Mouse (Mus musculus) intestine, embryonic 15.5 days (tissue): ENCODE measurements around the gene Cdc26. TPM values are rescaled to one million over a fixed set of nuclear protein-coding genes. Genes with fewer than 3 reads are reported as not detected.

ENCODE experiments used
- ATAC-seq: fragments of 200-750 bp; cut with Nextera tagmentation; 2 replicates; pipeline ENCODE4 v1.8.0; 2017; ENCODE audit warnings: moderate TSS enrichment, moderate library complexity
- H3K27ac ChIP-seq: fragments of 300-500 bp; sonication (generic); 2 replicates; pipeline ENCODE4 v1.5.1; 2015; ENCODE audit warnings: mild to moderate bottlenecking, inconsistent platforms
- H3K27me3 ChIP-seq: fragments of 300-500 bp; sonication (generic); replicated peaks from 2 replicates; pipeline ENCODE4 v1.6.1; 2015; ENCODE audit warnings: inconsistent platforms
- H3K36me3 ChIP-seq: fragments of 300-500 bp; sonication (generic); 2 replicates; pipeline ENCODE4 v1.6.1; 2015; ENCODE audit warnings: inconsistent platforms
- H3K4me1 ChIP-seq: fragments of 300-500 bp; sonication (generic); replicated peaks from 2 replicates; pipeline ENCODE4 v1.6.1; 2015; ENCODE audit warnings: inconsistent platforms
- H3K4me2 ChIP-seq: fragments of 300-500 bp; sonication (generic); replicated peaks from 2 replicates; pipeline ENCODE4 v1.6.1; 2015; ENCODE audit warnings: mild to moderate bottlenecking, inconsistent platforms
- H3K4me3 ChIP-seq: fragments of 300-500 bp; sonication (generic); replicated peaks from 2 replicates; pipeline ENCODE4 v1.5.1; 2015; ENCODE audit warnings: inconsistent platforms
- H3K9ac ChIP-seq: fragments of 300-500 bp; sonication (generic); 2 replicates; pipeline ENCODE4 v1.6.1; 2015; ENCODE audit warnings: inconsistent platforms
- H3K9me3 ChIP-seq: fragments of 300-500 bp; sonication (generic); 2 replicates; pipeline ENCODE4 v1.6.1; 2016; ENCODE audit warnings: inconsistent platforms
- WGBS: fragments of 180-500 bp; shearing (Covaris S2); methylation state at CpG from one replicate; pipeline ENCODE4 v1.1.7; 2015; 5-methylcytosine and 5-hydroxymethylcytosine counted together
- polyA plus RNA-seq: library from polyadenylated mRNA; unstranded; fragments of >200 nt; fragmentation: Nextera tagmentation; extraction: Ambion mirVana; gene quantifications from 2 replicates; pipeline ENCODE4 v1.2.1, GENCODE M21; 2015

Cdc26 gene
- polyA plus RNA-seq, 1 experiment from 2014 or later: 147 TPM

DNA sequence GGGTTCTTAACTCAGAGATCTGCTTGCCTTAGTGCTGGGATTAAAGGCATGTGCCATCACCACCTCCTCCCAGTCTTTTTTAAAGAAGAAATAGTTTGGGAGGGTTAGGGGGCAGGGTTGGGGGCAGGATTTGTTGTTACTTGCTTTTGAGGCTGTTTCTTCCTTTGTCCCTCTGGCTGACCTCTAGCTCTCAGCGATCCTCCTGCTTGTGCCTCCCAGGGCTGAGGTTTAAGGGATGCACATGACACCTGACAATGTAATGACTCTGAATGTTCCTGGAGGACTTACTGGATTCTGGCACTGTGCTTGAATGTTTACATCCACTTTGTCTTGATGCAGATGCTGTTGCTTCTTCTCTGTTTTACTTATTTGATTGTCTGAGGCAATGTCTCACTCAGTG lies 36.0 kb downstream of the Cdc26 start:
- H3K27ac ChIP-seq: no peak overlapping the region
- no peak overlapping the region for H3K9ac ChIP-seq
- H3K4me1 ChIP-seq: no peaks in the 10 kb centered on the region
- H3K27me3 ChIP-seq: no peaks in the 10 kb centered on the region
- ATAC-seq: no peak
- WGBS: 53% methylated on average over 1 of the region's 1 CpGs
- no peaks in the 10 kb centered on the region for H3K36me3 ChIP-seq
- no peak overlapping the region for H3K4me3 ChIP-seq
- H3K9me3 ChIP-seq: no peaks in the 10 kb centered on the region
- H3K4me2 ChIP-seq: no peak overlapping the region

DNA sequence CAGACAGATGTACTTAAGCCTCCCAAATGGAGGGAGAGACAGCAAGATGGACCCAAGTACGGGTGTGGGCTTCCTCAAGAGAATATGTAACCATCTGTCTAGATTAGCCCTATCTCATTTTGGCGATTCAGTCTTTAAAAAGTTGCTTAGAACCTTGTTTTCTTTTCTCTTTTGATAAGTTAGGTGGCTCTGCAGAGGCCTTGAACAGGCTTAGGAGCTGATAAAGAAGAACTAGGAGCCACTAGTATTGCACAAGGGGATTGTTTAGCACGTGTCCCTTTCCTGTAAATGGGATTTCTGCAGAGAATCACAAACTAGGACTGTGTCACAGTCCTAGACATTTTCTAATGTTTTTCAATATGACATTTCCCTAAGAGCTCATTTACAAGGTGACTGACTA lies 39.4 kb downstream of the Cdc26 start:
- H3K9ac ChIP-seq: no peak overlapping the region
- WGBS: 57% methylated on average over 3 of the region's 3 CpGs
- ATAC-seq: no peak
- no peak overlapping the region for H3K4me2 ChIP-seq
- H3K4me1 ChIP-seq: 0 out of 2 replicates have a peak, but pooled peaks cover 3% of the 10 kb centered on the region
- H3K27me3 ChIP-seq: no peaks in the 10 kb centered on the region
- H3K27ac ChIP-seq: no peak overlapping the region
- no peaks in the 10 kb centered on the region for H3K36me3 ChIP-seq
- H3K4me3 ChIP-seq: no peak overlapping the region
- no peaks in the 10 kb centered on the region for H3K9me3 ChIP-seq

DNA sequence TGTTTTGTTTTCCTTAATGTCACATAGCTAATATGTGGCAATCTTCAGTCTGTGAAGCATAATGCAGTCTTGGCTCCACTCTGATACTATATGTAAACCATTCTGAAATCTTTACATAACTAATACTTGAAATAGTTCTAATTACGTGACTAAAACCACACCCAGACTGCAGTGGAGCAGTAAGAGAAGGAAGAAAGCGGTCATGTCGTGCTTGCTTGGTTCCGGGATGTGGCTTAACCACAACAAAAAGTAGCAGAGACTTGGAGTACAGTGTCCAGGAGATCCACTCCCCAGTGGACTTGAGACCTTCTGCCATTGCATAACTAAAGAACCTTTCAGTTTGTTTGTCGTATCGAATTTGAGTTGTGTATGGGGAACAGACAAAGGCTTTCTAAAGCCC lies 40.9 kb downstream of the Cdc26 start:
- Histone ChIP-seq H3K4me3 (no peak overlapping the region), H3K27ac (no peak overlapping the region), H3K4me1 (0 out of 2 replicates have a peak, but pooled peaks cover 3% of the 10 kb centered on the region), H3K9me3 (no peaks in the 10 kb centered on the region), H3K4me2 (no peak overlapping the region), H3K36me3 (no peaks in the 10 kb centered on the region), H3K27me3 (no peaks in the 10 kb centered on the region), H3K9ac (no peak overlapping the region)
- 77% methylated on average over 6 of the region's 6 CpGs for WGBS
- no peak for ATAC-seq

- 0 out of 2 replicates have a peak, but pooled peaks cover 3% of the 10 kb centered on the region for H3K4me1 ChIP-seq
- no peak overlapping the region for H3K4me3 ChIP-seq
- no peak overlapping the region for H3K4me2 ChIP-seq
- no peak for ATAC-seq
- no peak overlapping the region for H3K9ac ChIP-seq
- no peaks in the 10 kb centered on the region for H3K27me3 ChIP-seq
- H3K36me3 ChIP-seq: no peaks in the 10 kb centered on the region
- 74% methylated on average over 4 of the region's 4 CpGs for WGBS
- no peaks in the 10 kb centered on the region for H3K9me3 ChIP-seq
- H3K27ac ChIP-seq: no peak overlapping the region
Observed at GRCm38 (mm10) chr4:62366291-62366690, 42.2 kb downstream of the Cdc26 start.

DNA sequence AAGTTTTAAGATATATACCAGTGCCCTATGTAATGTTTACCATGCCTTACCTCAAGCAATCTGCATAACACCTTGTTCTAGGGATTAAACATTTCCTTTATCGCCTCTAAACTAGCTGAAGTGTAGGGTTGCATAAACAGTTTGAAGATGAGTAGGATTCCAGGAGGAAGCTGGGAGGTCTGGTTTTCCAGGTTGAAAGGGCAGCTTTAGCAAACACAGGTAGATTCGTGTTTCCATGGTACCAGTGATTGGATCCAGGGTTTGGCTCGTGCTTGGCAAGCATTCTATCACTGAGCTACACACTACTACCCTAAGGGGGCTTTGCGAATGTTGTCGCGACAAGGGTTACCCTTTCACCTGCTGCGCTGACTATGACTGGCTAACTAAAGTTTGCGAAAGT lies 44.1 kb downstream of the Cdc26 start:
- Histone ChIP-seq H3K4me1 (0 out of 2 replicates have a peak, but pooled peaks cover 7% of the 10 kb centered on the region), H3K4me3 (no peak overlapping the region), H3K9me3 (no peaks in the 10 kb centered on the region), H3K27me3 (no peaks in the 10 kb centered on the region), H3K27ac (no peak overlapping the region), H3K9ac (no peak overlapping the region), H3K4me2 (no peak overlapping the region), H3K36me3 (no peaks in the 10 kb centered on the region)
- WGBS: 62% methylated on average over 8 of the region's 8 CpGs
- ATAC-seq: no peak

DNA sequence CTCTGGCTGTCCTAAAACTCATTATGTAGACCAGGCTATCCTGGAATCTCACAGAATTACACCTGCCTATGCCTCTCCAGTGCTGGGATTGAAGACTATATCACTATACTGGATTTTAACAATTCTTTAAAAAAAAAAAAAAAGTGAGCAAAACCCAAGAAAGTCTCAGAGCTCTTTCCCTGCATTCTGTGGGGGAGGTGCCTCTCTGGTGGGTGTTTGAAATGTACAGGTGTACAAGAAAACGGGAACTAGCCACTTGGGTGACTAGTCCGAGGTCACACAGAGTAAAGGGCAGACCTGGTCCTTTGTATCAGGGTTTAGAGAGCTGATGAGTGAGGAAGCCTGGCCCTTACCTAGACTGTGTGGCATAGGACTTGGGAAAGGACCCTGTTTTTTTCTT lies 46.0 kb downstream of the Cdc26 start:
- 72% methylated on average over 2 of the region's 2 CpGs for WGBS

GRCm38 (mm10) chr4:62361997-62362396 lies 46.4 kb downstream of the Cdc26 start:
- WGBS: 88% methylated on average over 1 of the region's 1 CpGs
- Histone ChIP-seq H3K27me3 (no peaks in the 10 kb centered on the region), H3K9ac (0 out of 2 replicates have a peak overlapping the region, but pooled peaks have one; percentile 26), H3K4me3 (peak overlapping the region; percentile 85), H3K27ac (no peak overlapping the region), H3K36me3 (no peaks in the 10 kb centered on the region), H3K9me3 (no peaks in the 10 kb centered on the region), H3K4me1 (0 out of 2 replicates have a peak, but pooled peaks cover 9% of the 10 kb centered on the region), H3K4me2 (peak overlapping the region; percentile 60)
- ATAC-seq: no peak

More for the DNA sequence above, 46.0 kb downstream of the Cdc26 start:
- no peak overlapping the region for H3K9ac ChIP-seq
- H3K36me3 ChIP-seq: no peaks in the 10 kb centered on the region
- no peaks in the 10 kb centered on the region for H3K9me3 ChIP-seq
- 0 out of 2 replicates have a peak, but pooled peaks cover 9% of the 10 kb centered on the region for H3K4me1 ChIP-seq
- no peak overlapping the region for H3K4me3 ChIP-seq
- H3K27me3 ChIP-seq: no peaks in the 10 kb centered on the region
- H3K4me2 ChIP-seq: no peak overlapping the region
- no peak for ATAC-seq
- no peak overlapping the region for H3K27ac ChIP-seq

GRCm38 (mm10) chr4:62361571-62361970 lies 46.9 kb downstream of the Cdc26 start:
- ATAC-seq: no peak
- Histone ChIP-seq H3K27ac (peak overlapping the region; percentile 77; the same call in 1 of the 2 replicates), H3K9me3 (no peaks in the 10 kb centered on the region), H3K4me1 (0 out of 2 replicates have a peak, but pooled peaks cover 9% of the 10 kb centered on the region), H3K9ac (0 out of 2 replicates have a peak overlapping the region, but pooled peaks have one; percentile 26), H3K36me3 (no peaks in the 10 kb centered on the region), H3K4me2 (peak overlapping the region; percentile 60), H3K4me3 (peak overlapping the region; percentile 85), H3K27me3 (no peaks in the 10 kb centered on the region)
- WGBS: 25% methylated on average over 6 of the region's 6 CpGs

DNA sequence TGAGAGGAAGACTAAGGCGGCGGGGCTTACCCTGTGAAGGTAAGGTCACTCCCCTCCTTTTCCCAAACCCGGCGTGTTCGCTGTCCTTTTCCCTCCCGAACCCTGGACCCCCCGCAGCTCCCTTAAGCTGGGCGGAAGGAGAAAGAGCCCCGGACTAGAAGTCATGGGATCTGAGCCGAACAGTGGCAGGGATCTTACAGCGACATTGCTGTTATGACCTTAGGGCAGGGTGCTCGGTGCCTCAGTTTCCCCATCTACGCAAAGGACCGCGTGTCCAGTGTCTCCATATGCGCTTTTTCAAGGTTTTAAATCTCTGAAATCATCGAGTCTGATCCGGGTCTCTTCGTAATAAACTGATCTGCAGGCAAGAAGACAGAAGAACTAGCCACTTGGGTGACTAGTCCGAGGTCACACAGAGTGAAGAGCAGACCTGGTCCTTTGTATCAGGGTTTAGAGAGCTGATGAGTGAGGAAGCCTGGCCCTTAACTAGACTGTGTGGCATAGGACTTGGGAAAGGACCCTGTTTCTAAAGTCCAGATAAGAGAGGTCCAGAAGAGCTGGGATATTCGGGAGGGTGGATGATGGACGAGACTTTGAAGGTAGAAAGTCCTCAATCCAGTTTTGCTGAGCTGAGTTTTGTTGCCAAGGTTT lies 47.5 kb downstream of the Cdc26 start:
- Histone ChIP-seq H3K4me3 (peak overlapping the region; percentile 85), H3K9ac (peak overlapping the region; percentile 75), H3K27me3 (no peaks in the 10 kb centered on the region), H3K4me2 (peak overlapping the region; percentile 60), H3K27ac (peak overlapping the region; percentile 77), H3K36me3 (no peaks in the 10 kb centered on the region), H3K4me1 (0 out of 2 replicates have a peak, but pooled peaks cover 9% of the 10 kb centered on the region), H3K9me3 (no peaks in the 10 kb centered on the region)
- ATAC-seq: peak; percentile 15
- WGBS: under 1% methylated on average over 22 of the region's 22 CpGs

- peak within 1 kb of the TSS; percentile 83 for H3K9ac ChIP-seq
- H3K36me3 ChIP-seq: no peaks in the 10 kb centered on the region
- ATAC-seq: peak; percentile 100
- peak within 1 kb of the TSS; percentile 60 for H3K4me2 ChIP-seq
- under 1% methylated on average over 51 of the region's 51 CpGs for WGBS
- 0 out of 2 replicates have a peak, but pooled peaks cover 9% of the 10 kb centered on the region for H3K4me1 ChIP-seq
- peak within 1 kb of the TSS; percentile 85 for H3K4me3 ChIP-seq
- peak within 1 kb of the TSS; percentile 85 for H3K27ac ChIP-seq
- no peaks in the 10 kb centered on the region for H3K27me3 ChIP-seq
- H3K9me3 ChIP-seq: no peaks in the 10 kb centered on the region
Observed at GRCm38 (mm10) chr4:62360088-62360804, 48.2 kb downstream of the Cdc26 start, which contains the start of the genes Fkbp15 and Slc31a1. Gene Fkbp15, minus strand, starts transcription at chr4:62360548. Gene Slc31a1, plus strand, starts transcription at chr4:62360727.

- H3K27ac ChIP-seq: 0 out of 2 replicates have a peak overlapping the region, but pooled peaks have one; percentile 32
- no peaks in the 10 kb centered on the region for H3K9me3 ChIP-seq
- ATAC-seq: no peak
- H3K27me3 ChIP-seq: no peaks in the 10 kb centered on the region
- peak overlapping the region; percentile 85 for H3K4me3 ChIP-seq
- WGBS: 47% methylated on average over 7 of the region's 7 CpGs
- peak overlapping the region; percentile 60 for H3K4me2 ChIP-seq
- H3K4me1 ChIP-seq: 0 out of 2 replicates have a peak, but pooled peaks cover 6% of the 10 kb centered on the region
- no peaks in the 10 kb centered on the region for H3K36me3 ChIP-seq
- H3K9ac ChIP-seq: peak overlapping the region; percentile 83
Observed at GRCm38 (mm10) chr4:62359256-62359775, 49.1 kb downstream of the Cdc26 start.

DNA sequence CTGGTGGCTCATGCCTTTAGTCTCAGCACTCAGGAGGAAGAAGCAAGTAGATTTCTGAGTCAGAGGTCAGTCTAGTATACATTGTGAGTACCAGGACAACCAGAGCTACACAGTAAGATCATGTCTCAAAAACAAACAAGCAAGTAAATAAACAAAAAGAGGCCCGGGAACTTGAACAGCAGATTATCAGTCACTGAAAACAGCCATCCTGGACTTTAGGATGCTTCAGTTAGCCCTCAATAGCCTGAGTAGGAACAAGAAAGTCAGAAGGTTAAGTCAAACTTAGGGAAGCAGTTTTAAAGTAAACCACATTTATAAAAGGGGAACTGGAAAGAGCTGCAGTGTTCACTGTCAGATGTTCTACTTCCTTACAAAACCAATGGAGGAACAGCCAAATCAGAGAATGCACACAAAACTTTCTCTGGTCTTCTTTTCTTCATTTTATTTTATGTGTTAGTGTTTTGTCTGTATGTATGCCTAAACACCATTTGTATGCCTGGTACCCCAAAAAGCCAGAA lies 50.8 kb downstream of the Cdc26 start:
- Histone ChIP-seq H3K27ac (no peak overlapping the region), H3K4me1 (0 out of 2 replicates have a peak, but pooled peaks cover 5% of the 10 kb centered on the region), H3K4me2 (no peak overlapping the region), H3K9me3 (no peaks in the 10 kb centered on the region), H3K27me3 (no peaks in the 10 kb centered on the region), H3K9ac (no peak overlapping the region), H3K36me3 (no peaks in the 10 kb centered on the region), H3K4me3 (no peak overlapping the region)
- ATAC-seq: no peak
- 94% methylated on average over 1 of the region's 1 CpGs for WGBS
